Mouse (Mus musculus): Measurements from ENCODE around the gene Tcf20. TPM values are rescaled to one million over a fixed set of nuclear protein-coding genes. Genes with fewer than 3 reads are reported as not detected.
A peak's percentile ranks its signal among the peaks of the same experiment; 100 is the strongest.

The Tcf20 gene
- total and polyA plus RNA-seq, 3 experiments = 27.0 to 47.2 (median 29.0) TPM

- Histone ChIP-seq H3K4me3 (replicated peaks in 1 of 3; ENCODE audit: low read depth in 2 of 3, low read length in 2 of 3, poor library complexity in 1 of 3) (no peak overlapping the region), H3K9ac (ENCODE audit: insufficient read depth, low read depth) (no peak overlapping the region)
- dilution Hi-C loops (cut with MboI; ENCODE audit: extremely low pct_ligation_motif_present, extremely low pct_unique_long_range_greater_than_20kb, low sequenced_read_pairs) = no loop called here
Measured at GRCm38 (mm10) chr15:83008761-83009423, 21.2 kb upstream of the Tcf20 start.

DNA sequence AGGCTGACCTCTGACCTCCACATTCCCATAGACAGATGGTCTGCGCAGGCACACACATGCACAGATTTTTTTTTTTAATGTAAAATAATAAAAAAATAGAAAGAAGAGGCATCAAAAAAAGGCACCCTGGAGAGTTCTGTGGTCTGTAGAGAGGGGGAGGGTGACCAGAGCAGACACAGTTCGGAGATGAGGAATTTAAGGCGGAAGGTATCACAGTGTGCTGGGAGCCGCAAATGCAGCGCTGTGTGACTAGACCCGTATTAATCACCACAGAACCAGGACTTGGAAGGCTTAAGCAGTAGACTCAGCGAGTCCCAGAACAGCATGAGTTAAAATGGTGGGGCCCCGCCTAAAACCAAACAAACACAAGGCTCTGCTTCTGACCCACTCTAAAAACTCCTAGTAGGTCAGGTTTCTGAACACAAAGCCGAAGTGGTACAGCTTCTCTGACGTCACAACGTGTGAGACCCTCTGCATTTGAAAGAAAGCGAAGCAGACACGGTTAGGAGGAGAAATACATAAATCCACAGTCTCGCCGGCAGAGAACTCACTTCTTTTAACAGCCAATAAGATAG is 19.8 kb upstream of the Tcf20 start:
- DNase-seq (ENCODE audit: extremely low read depth) = no peak

More at GRCm38 (mm10) chr15:83008761-83009423, 21.2 kb upstream of the Tcf20 start:
- Histone ChIP-seq H3K4me2 (ENCODE audit: insufficient read depth, low read depth, poor library complexity, severe bottlenecking) (peak overlapping the region; percentile 1; the same call in 1 of the 2 replicates), H3K27ac (ENCODE audit: insufficient read depth, low read depth) (peak overlapping the region; percentile 17; the same call in 1 of the 2 replicates), H3K36me3 (replicated peaks in 1 of 2; ENCODE audit: control insufficient read depth in 1 of 2, insufficient read depth in 1 of 2, low read length in 1 of 2) (no peaks in the 10 kb centered on the region), H3K9me3 (replicated peaks; ENCODE audit: low read length) (no peaks in the 10 kb centered on the region), H3K27me3 (replicated peaks) (no peaks in the 10 kb centered on the region), H3K79me2 (replicated peaks; ENCODE audit: control insufficient read depth, extremely low read depth, insufficient read depth, poor library complexity, severe bottlenecking) (no peaks in the 10 kb centered on the region), H3K4me1 (ENCODE audit: control insufficient read depth in 1 of 2, insufficient read depth in 2 of 2) (peaks cover 15 to 66% of the 10 kb centered on the region in 2 experiments)
- peak; percentile 66 for DNase-seq (ENCODE audit: extremely low read depth)
- TF ChIP-seq IRF4 (IDR thresholded peaks at IDR 0.05; ENCODE audit: low read depth, low read length) (peak; percentile 59), MEF2A (IDR thresholded peaks at IDR 0.05; ENCODE audit: borderline replicate concordance, low read depth, low read length) (peak; percentile 60; the same call in 1 of the 2 replicates), USF1 (IDR thresholded peaks at IDR 0.05; ENCODE audit: low read depth, low read length) (no peak), MAX (IDR thresholded peaks at IDR 0.05; ENCODE audit: low read length) (peak; percentile 52; the same call in 1 of the 2 replicates), KAT2A (IDR thresholded peaks at IDR 0.05; ENCODE audit: insufficient replicate concordance, low read length) (no peak), PAX5 (IDR thresholded peaks at IDR 0.05; ENCODE audit: low read length) (no peak), TCF12 (IDR thresholded peaks at IDR 0.05; ENCODE audit: low read depth, low read length) (no peak; the same call in 1 of the 2 replicates), ELF1 (IDR thresholded peaks at IDR 0.05; ENCODE audit: low read depth, low read length) (peak; percentile 25; the same call in 1 of the 2 replicates), MAZ (IDR thresholded peaks at IDR 0.05; ENCODE audit: low read depth, low read length) (0 out of 2 replicates have a peak, but pooled peaks have one; percentile 59), EP300 (IDR thresholded peaks at IDR 0.05; ENCODE audit: low read length) (peak; percentile 56), USF2 (conservative IDR thresholded peaks at IDR 0.05; ENCODE audit: low read depth, low read length) (no peak), CHD2 (IDR thresholded peaks at IDR 0.05; ENCODE audit: low read length) (peak; percentile 56), ETS1 (conservative IDR thresholded peaks at IDR 0.05; ENCODE audit: low read depth, low read length) (peak; percentile 59), SIN3A (IDR thresholded peaks at IDR 0.05; ENCODE audit: low read length) (peak; percentile 14; the same call in 1 of the 2 replicates), GABPA (IDR thresholded peaks at IDR 0.05; ENCODE audit: insufficient replicate concordance, low read depth, low read length) (no peak), ZKSCAN1 (IDR thresholded peaks at IDR 0.05; ENCODE audit: borderline replicate concordance, low read depth, low read length) (no peak), SMC3 (IDR thresholded peaks at IDR 0.05; ENCODE audit: low read depth, low read length) (no peak), E2F4 (IDR thresholded peaks at IDR 0.05; ENCODE audit: insufficient replicate concordance, low read depth, low read length) (0 out of 2 replicates have a peak, but pooled peaks have one; percentile 33), POLR2AphosphoS2 (IDR thresholded peaks at IDR 0.05; ENCODE audit: low read depth, low read length) (no peak), ZMIZ1 (IDR thresholded peaks at IDR 0.05; ENCODE audit: low read depth, low read length) (no peak), POLR2A (IDR thresholded peaks at IDR 0.05; ENCODE audit: low read depth, low read length) (no peak), MYC (IDR thresholded peaks at IDR 0.05; ENCODE audit: low read depth, low read length) (peak; percentile 36; the same call in 1 of the 2 replicates), BHLHE40 (IDR thresholded peaks at IDR 0.05; ENCODE audit: low read depth, low read length) (peak; percentile 39; the same call in 1 of the 2 replicates)
- in situ Hi-C loops (cut with MboI; ENCODE audit: low pct_ligation_motif_present, low pct_unique_long_range_greater_than_20kb, low sequenced_read_pairs) = no loop called here

More for the DNA sequence above, 19.8 kb upstream of the Tcf20 start:
- dilution Hi-C loops (cut with MboI; ENCODE audit: extremely low pct_ligation_motif_present, extremely low pct_unique_long_range_greater_than_20kb, low sequenced_read_pairs) (no loop called here), in situ Hi-C loops (cut with MboI; ENCODE audit: low pct_ligation_motif_present, low pct_unique_long_range_greater_than_20kb, low sequenced_read_pairs) (no loop called here)
- Histone ChIP-seq H3K36me3 (replicated peaks in 1 of 2; ENCODE audit: control insufficient read depth in 1 of 2, insufficient read depth in 1 of 2, low read length in 1 of 2) (no peaks in the 10 kb centered on the region), H3K9ac (ENCODE audit: insufficient read depth, low read depth) (no peak overlapping the region), H3K27ac (ENCODE audit: insufficient read depth, low read depth) (no peak overlapping the region), H3K9me3 (replicated peaks; ENCODE audit: low read length) (peaks cover 5% of the 10 kb centered on the region), H3K79me2 (replicated peaks; ENCODE audit: control insufficient read depth, extremely low read depth, insufficient read depth, poor library complexity, severe bottlenecking) (no peaks in the 10 kb centered on the region), H3K4me3 (replicated peaks in 1 of 3; ENCODE audit: low read depth in 2 of 3, low read length in 2 of 3, poor library complexity in 1 of 3) (no peak overlapping the region), H3K4me2 (ENCODE audit: insufficient read depth, low read depth, poor library complexity, severe bottlenecking) (no peak overlapping the region), H3K27me3 (replicated peaks) (no peaks in the 10 kb centered on the region), H3K4me1 (ENCODE audit: control insufficient read depth in 1 of 2, insufficient read depth in 2 of 2) (peaks cover 26 to 75% of the 10 kb centered on the region in 2 experiments)
- TF ChIP-seq POLR2AphosphoS2 (IDR thresholded peaks at IDR 0.05; ENCODE audit: low read depth, low read length) = no peak
- TF ChIP-seq ZC3H11A (IDR thresholded peaks at IDR 0.05; ENCODE audit: low read depth, low read length) = no peak
- TF ChIP-seq PAX5 (IDR thresholded peaks at IDR 0.05; ENCODE audit: low read length) = no peak
- TF ChIP-seq CTCF (conservative IDR thresholded peaks at IDR 0.05 in 1 of 2, IDR thresholded peaks at IDR 0.05 in 1 of 2; ENCODE audit: low read depth in 2 of 2, low read length in 2 of 2) = no peak

Data from CH12.LX (cell line).